In the genomic region with DNA sequence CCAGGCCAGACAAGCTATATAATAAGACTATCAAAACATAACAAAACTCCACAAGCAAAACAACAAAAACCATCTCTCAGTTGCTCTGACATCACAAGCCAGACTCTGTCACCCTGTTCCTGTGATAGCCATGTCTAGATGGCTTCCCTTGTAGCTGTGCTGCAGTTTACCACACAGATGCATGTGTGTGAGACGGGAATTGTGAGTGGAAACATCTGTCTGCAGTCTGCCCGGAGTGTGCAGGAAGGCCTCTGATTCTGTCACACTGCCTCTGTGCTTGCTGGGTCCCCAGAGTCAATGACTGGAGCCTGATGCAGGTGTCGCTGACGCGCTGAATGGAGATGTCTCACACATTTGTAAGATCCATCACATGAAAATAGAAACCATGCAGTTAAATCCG, we compare ENCODE assay signal across 21 mouse cellular contexts.
"Had no signal": no experiment of that assay in that cellular context is flagged by ENCODE, and none has a peak within 500 bp of the region (broad histone marks: within the 10 kb centered on the region; RNA-seq: fewer than 3 reads in every experiment).

No protein-coding gene starts in this region.

- H3K4me1 ChIP-seq: liver, embryonic 12.5 days; liver, embryonic 15.5 days; megakaryocyte, embryonic 14.5 days; stomach, embryonic 15.5 days had no signal

- H3K4me3 ChIP-seq: layer of hippocampus, adult 2 months; limb, embryonic 13.5 days; liver, embryonic 12.5 days; liver, embryonic 15.5 days; megakaryocyte, embryonic 14.5 days; midbrain, embryonic 10.5 days; midbrain, embryonic 13.5 days; myocyte; neural tube, embryonic 13.5 days; stomach, embryonic 15.5 days had no signal

- ATAC-seq: intestine, postnatal 0 days; liver, embryonic 12.5 days; midbrain, embryonic 13.5 days; midbrain, embryonic 16.5 days had no signal

- H3K27ac ChIP-seq: kidney, postnatal 0 days; layer of hippocampus, adult 2 months; limb, embryonic 13.5 days; liver, embryonic 12.5 days; liver, embryonic 15.5 days; midbrain, embryonic 10.5 days; midbrain, embryonic 13.5 days; neural tube, embryonic 13.5 days; stomach, embryonic 15.5 days had no signal

- H3K9me3 ChIP-seq: liver, embryonic 12.5 days; liver, embryonic 15.5 days; midbrain, embryonic 10.5 days; midbrain, embryonic 13.5 days; neural tube, embryonic 13.5 days; stomach, embryonic 15.5 days had no signal

- H3K27me3 ChIP-seq: limb, embryonic 13.5 days; liver, embryonic 12.5 days; liver, embryonic 15.5 days; megakaryocyte, embryonic 14.5 days; stomach, embryonic 15.5 days had no signal

- H3K36me3 ChIP-seq: limb, embryonic 13.5 days; liver, embryonic 12.5 days; liver, embryonic 15.5 days; midbrain, embryonic 10.5 days; midbrain, embryonic 13.5 days; neural tube, embryonic 13.5 days; stomach, embryonic 15.5 days had no signal

- H3K4me2 ChIP-seq: limb, embryonic 13.5 days; liver, embryonic 12.5 days; liver, embryonic 15.5 days; midbrain, embryonic 13.5 days; neural tube, embryonic 13.5 days; stomach, embryonic 15.5 days had no signal

- DNase-seq: kidney, adult 2 months; layer of hippocampus, adult 9-11 months; liver; lung, adult 2 months; retina, postnatal 1 day; right cerebral cortex, postnatal 25 days; spleen, adult 18-20 months; thymus, postnatal 25 days had no signal

- H3K9ac ChIP-seq: limb, embryonic 13.5 days; liver, embryonic 12.5 days; liver, embryonic 15.5 days; midbrain, embryonic 13.5 days; neural tube, embryonic 13.5 days; stomach, embryonic 15.5 days had no signal
